Mouse (Mus musculus): Measurements from ENCODE around the gene Shc4. TPM values are rescaled to one million over a fixed set of nuclear protein-coding genes. Genes with fewer than 3 reads are reported as not detected.
A peak's percentile ranks its signal among the peaks of the same experiment; 100 is the strongest.

Gene Shc4
- polyA plus RNA-seq, 1 experiment: 0.34 TPM

DNA sequence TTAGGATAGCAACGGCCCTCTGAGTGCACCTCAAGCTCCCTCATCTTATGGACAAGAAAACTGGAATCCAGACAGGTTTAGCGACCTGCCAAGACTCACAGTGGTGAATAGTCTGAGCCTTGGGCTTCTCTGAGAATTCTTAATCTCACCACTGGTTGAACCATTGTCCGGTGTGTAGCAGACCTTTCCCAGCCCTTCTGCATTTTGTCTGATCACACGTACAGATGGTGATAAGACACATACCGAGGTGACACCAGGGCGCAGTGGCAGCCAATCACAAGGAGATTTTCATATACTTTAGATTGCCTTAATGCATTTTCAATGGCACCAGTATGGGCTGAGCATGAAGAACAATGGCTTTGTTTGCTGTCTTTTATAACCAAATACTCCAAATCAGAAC, 95.5 kb downstream of the Shc4 start:
- Histone ChIP-seq H3K79me3 (ENCODE audit: low read depth) (peaks cover 11% of the 10 kb centered on the region), H3K36me3 (ENCODE audit: control insufficient read depth, insufficient read depth) (no peaks in the 10 kb centered on the region), H3K27me3 (ENCODE audit: control insufficient read depth, insufficient read depth, insufficient read length) (no peaks in the 10 kb centered on the region), H3K4me3 (ENCODE audit: insufficient read depth, poor library complexity, severe bottlenecking) (no peak overlapping the region), H3ac (ENCODE audit: control insufficient read depth, insufficient read length, low read depth) (no peak overlapping the region), H3K79me2 (ENCODE audit: control insufficient read depth, insufficient read depth) (peaks cover 15% of the 10 kb centered on the region)
- TF ChIP-seq MAX (IDR thresholded peaks at IDR 0.05) (no peak), MYOG (IDR thresholded peaks at IDR 0.05; ENCODE audit: control insufficient read depth, extremely low read depth, insufficient read length) (no peak), MYOD1 (IDR thresholded peaks at IDR 0.05; ENCODE audit: control insufficient read depth, insufficient read length, low read depth) (no peak), CTCF (IDR thresholded peaks at IDR 0.05; ENCODE audit: control insufficient read depth, insufficient read depth, insufficient read length) (no peak), USF1 (IDR thresholded peaks at IDR 0.05; ENCODE audit: low read depth) (no peak), CEBPB (IDR thresholded peaks at IDR 0.05; ENCODE audit: low read depth) (no peak)

GRCm38 (mm10) chr2:125626536-125626935, 97.4 kb downstream of the Shc4 start:
- Histone ChIP-seq H3K79me3 (ENCODE audit: low read depth) (peaks cover 29% of the 10 kb centered on the region), H3K79me2 (ENCODE audit: control insufficient read depth, insufficient read depth) (peaks cover 34% of the 10 kb centered on the region), H3K36me3 (ENCODE audit: control insufficient read depth, insufficient read depth) (no peaks in the 10 kb centered on the region), H3ac (ENCODE audit: control insufficient read depth, insufficient read length, low read depth) (no peak overlapping the region), H3K4me3 (ENCODE audit: insufficient read depth, poor library complexity, severe bottlenecking) (no peak overlapping the region), H3K27me3 (ENCODE audit: control insufficient read depth, insufficient read depth, insufficient read length) (no peaks in the 10 kb centered on the region)
- TF ChIP-seq CEBPB (IDR thresholded peaks at IDR 0.05; ENCODE audit: low read depth): no peak
- no peak for TF ChIP-seq MYOD1 (IDR thresholded peaks at IDR 0.05; ENCODE audit: control insufficient read depth, insufficient read length, low read depth)
- TF ChIP-seq USF1 (IDR thresholded peaks at IDR 0.05; ENCODE audit: low read depth): no peak
- no peak for TF ChIP-seq FOSL1 (IDR thresholded peaks at IDR 0.05; ENCODE audit: insufficient read depth, low read length, poor library complexity, severe bottlenecking)
- TF ChIP-seq CTCF (IDR thresholded peaks at IDR 0.05; ENCODE audit: control insufficient read depth, insufficient read depth, insufficient read length): no peak
- TF ChIP-seq MYOG (IDR thresholded peaks at IDR 0.05; ENCODE audit: control insufficient read depth, extremely low read depth, insufficient read length): no peak
- TF ChIP-seq MAX (IDR thresholded peaks at IDR 0.05): no peak

DNA sequence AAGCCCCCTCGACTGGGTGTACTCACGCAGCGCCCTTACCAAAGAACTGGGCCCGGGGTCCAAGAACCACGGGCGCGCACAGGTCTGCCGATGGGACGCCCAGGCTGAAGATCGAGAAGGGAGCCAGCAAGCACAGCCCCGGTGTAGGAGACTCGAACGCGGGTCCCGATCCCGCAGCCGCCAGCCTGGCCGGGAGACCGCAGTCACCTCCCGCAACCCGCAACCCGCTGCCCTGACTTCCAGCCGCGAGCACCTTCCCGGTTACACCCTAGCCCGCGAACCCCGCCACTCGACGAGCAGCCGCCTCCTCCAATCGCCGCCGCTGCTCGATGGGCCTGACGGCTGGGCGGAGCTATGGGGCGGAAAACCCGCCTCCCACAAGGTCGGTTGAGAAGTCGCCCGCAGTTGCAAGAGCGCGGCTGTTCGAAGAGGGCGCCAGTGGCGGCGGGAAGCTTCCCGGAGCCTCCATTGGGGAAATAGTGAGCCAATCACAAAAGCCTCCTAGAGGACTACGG, 99.1 kb downstream of the Shc4 start, which contains the start of gene Cep152:
TSS of gene Cep152 (minus strand) at position 277 of the 515 bp plus-strand sequence.
- TF ChIP-seq FOSL1 (IDR thresholded peaks at IDR 0.05; ENCODE audit: insufficient read depth, low read length, poor library complexity, severe bottlenecking): no peak
- no peak for TF ChIP-seq CEBPB (IDR thresholded peaks at IDR 0.05; ENCODE audit: low read depth)
- H3K79me3 ChIP-seq (ENCODE audit: low read depth): peaks cover 34% of the 10 kb centered on the region
- H3K4me3 ChIP-seq (ENCODE audit: insufficient read depth, poor library complexity, severe bottlenecking): peak within 1 kb of the TSS; percentile 96
- peaks cover 45% of the 10 kb centered on the region for H3K79me2 ChIP-seq (ENCODE audit: control insufficient read depth, insufficient read depth)
- peak within 1 kb of the TSS; percentile 93 for H3ac ChIP-seq (ENCODE audit: control insufficient read depth, insufficient read length, low read depth)
- H3K27me3 ChIP-seq (ENCODE audit: control insufficient read depth, insufficient read depth, insufficient read length): no peaks in the 10 kb centered on the region
- peaks cover 4% of the 10 kb centered on the region for H3K36me3 ChIP-seq (ENCODE audit: control insufficient read depth, insufficient read depth)

DNA sequence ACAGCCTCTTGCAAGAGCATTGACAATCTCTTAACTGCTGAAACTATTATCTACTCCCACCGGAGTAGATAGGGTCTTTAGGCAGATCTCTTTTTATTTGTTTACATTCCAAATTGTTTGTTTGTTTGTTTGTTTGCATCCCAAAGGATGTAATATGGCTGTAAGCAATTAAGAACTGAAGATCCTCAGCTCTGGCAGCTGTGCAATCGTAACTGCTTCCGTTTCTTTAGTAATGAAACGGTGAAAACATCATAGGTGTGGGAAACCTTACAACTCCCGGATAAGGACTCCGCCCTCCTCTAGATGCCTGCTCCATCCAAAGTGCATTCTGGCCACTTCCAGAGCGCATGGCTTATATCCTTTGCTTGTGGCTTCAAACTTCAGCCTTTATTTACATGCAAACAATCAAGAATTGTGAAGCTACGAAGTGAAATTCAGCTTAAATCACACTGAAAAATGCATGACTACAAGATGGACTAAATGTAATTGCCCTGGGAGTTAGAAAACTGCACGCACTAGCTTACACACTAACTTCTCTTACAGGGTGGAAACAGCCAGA, 99.7 kb downstream of the Shc4 start:
- Histone ChIP-seq H3K36me3 (ENCODE audit: control insufficient read depth, insufficient read depth) (peaks cover 11% of the 10 kb centered on the region), H3K27me3 (ENCODE audit: control insufficient read depth, insufficient read depth, insufficient read length) (no peaks in the 10 kb centered on the region), H3K4me3 (ENCODE audit: insufficient read depth, poor library complexity, severe bottlenecking) (peak overlapping the region; percentile 96), H3K79me3 (ENCODE audit: low read depth) (peaks cover 34% of the 10 kb centered on the region), H3ac (ENCODE audit: control insufficient read depth, insufficient read length, low read depth) (peak overlapping the region; percentile 93), H3K79me2 (ENCODE audit: control insufficient read depth, insufficient read depth) (peaks cover 45% of the 10 kb centered on the region)
- no peak for TF ChIP-seq USF1 (IDR thresholded peaks at IDR 0.05; ENCODE audit: low read depth)
- TF ChIP-seq FOSL1 (IDR thresholded peaks at IDR 0.05; ENCODE audit: insufficient read depth, low read length, poor library complexity, severe bottlenecking): no peak

DNA sequence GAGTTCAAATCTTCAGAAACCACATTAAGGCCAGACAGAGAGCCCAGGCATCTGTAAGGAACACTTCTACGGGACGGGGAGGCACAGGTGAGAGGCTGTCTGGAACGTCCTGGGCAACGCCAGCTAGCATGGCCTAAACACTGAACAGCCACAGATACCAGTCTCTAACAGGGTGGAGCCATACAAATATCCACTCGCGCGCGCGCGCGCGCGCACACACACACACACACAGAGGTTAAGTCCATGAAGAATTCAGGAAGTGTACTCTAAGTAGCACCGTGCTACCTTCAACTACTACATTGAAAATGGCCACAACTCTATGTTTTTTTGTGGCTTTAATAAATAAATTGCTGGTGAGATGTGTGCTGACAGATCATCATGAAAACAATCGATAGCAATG, 100.7 kb downstream of the Shc4 start:
- Histone ChIP-seq H3K36me3 (ENCODE audit: control insufficient read depth, insufficient read depth) (peaks cover 21% of the 10 kb centered on the region), H3K27me3 (ENCODE audit: control insufficient read depth, insufficient read depth, insufficient read length) (no peaks in the 10 kb centered on the region), H3K79me3 (ENCODE audit: low read depth) (peaks cover 34% of the 10 kb centered on the region), H3ac (ENCODE audit: control insufficient read depth, insufficient read length, low read depth) (no peak overlapping the region), H3K79me2 (ENCODE audit: control insufficient read depth, insufficient read depth) (peaks cover 45% of the 10 kb centered on the region), H3K4me3 (ENCODE audit: insufficient read depth, poor library complexity, severe bottlenecking) (no peak overlapping the region)
- no peak for TF ChIP-seq USF1 (IDR thresholded peaks at IDR 0.05; ENCODE audit: low read depth)
- no peak for TF ChIP-seq MYOD1 (IDR thresholded peaks at IDR 0.05; ENCODE audit: control insufficient read depth, insufficient read length, low read depth)
- no peak for TF ChIP-seq FOSL1 (IDR thresholded peaks at IDR 0.05; ENCODE audit: insufficient read depth, low read length, poor library complexity, severe bottlenecking)
- TF ChIP-seq CEBPB (IDR thresholded peaks at IDR 0.05; ENCODE audit: low read depth): no peak
- TF ChIP-seq CTCF (IDR thresholded peaks at IDR 0.05; ENCODE audit: control insufficient read depth, insufficient read depth, insufficient read length): no peak
- TF ChIP-seq MAX (IDR thresholded peaks at IDR 0.05): no peak
- no peak for TF ChIP-seq MYOG (IDR thresholded peaks at IDR 0.05; ENCODE audit: control insufficient read depth, extremely low read depth, insufficient read length)

GRCm38 (mm10) chr2:125620213-125620907, 103.6 kb downstream of the Shc4 start:
- Histone ChIP-seq H3K79me3 (ENCODE audit: low read depth) (peaks cover 34% of the 10 kb centered on the region), H3K36me3 (ENCODE audit: control insufficient read depth, insufficient read depth) (peaks cover 41% of the 10 kb centered on the region), H3K79me2 (ENCODE audit: control insufficient read depth, insufficient read depth) (peaks cover 45% of the 10 kb centered on the region), H3ac (ENCODE audit: control insufficient read depth, insufficient read length, low read depth) (no peak overlapping the region), H3K27me3 (ENCODE audit: control insufficient read depth, insufficient read depth, insufficient read length) (no peaks in the 10 kb centered on the region), H3K4me3 (ENCODE audit: insufficient read depth, poor library complexity, severe bottlenecking) (no peak overlapping the region)
- TF ChIP-seq CEBPB (IDR thresholded peaks at IDR 0.05; ENCODE audit: low read depth) (no peak), FOSL1 (IDR thresholded peaks at IDR 0.05; ENCODE audit: insufficient read depth, low read length, poor library complexity, severe bottlenecking) (no peak)
